Mouse (Mus musculus): ENCODE data around the gene Patj. TPM values are rescaled to one million over a fixed set of nuclear protein-coding genes. Genes with fewer than 3 reads are reported as not detected.

Patj gene
- polyA plus RNA-seq, 1 experiment from 2014 or later, result 22.5 TPM

- no peak overlapping the region for H3K27ac ChIP-seq (ENCODE audit: low read length)
- no peaks in the 10 kb centered on the region for H3K4me1 ChIP-seq (ENCODE audit: control insufficient read depth, insufficient read depth, low read length)
- H3K4me3 ChIP-seq (ENCODE audit: low read length), result no peak overlapping the region
- H3K9ac ChIP-seq (ENCODE audit: low read depth, low read length), result no peak overlapping the region
- H3K27me3 ChIP-seq (replicated peaks; ENCODE audit: control insufficient read depth, insufficient read depth, low read length), result no peaks in the 10 kb centered on the region
- H3K36me3 ChIP-seq (ENCODE audit: control insufficient read depth, insufficient read depth, low read length), result peaks cover 7% of the 10 kb centered on the region
- 81% methylated on average over 11 of the region's 11 CpGs for WGBS
- no peak overlapping the region for H3K4me2 ChIP-seq (ENCODE audit: low read depth, low read length)
- ATAC-seq, result no peak
- H3K9me3 ChIP-seq (ENCODE audit: control insufficient read depth, low read length), result no peaks in the 10 kb centered on the region; the same call in 1 of the 2 replicates
Measured at GRCm38 (mm10) chr4:98686678-98687267, 291.2 kb downstream of the Patj start.

GRCm38 (mm10) chr4:98688116-98688515, 292.5 kb downstream of the Patj start:
- H3K4me3 ChIP-seq (ENCODE audit: low read length), result no peak overlapping the region
- no peak for ATAC-seq
- no peak overlapping the region for H3K9ac ChIP-seq (ENCODE audit: low read depth, low read length)
- peaks cover 7% of the 10 kb centered on the region for H3K36me3 ChIP-seq (ENCODE audit: control insufficient read depth, insufficient read depth, low read length)
- H3K4me1 ChIP-seq (ENCODE audit: control insufficient read depth, insufficient read depth, low read length), result no peaks in the 10 kb centered on the region
- 85% methylated on average over 11 of the region's 11 CpGs for WGBS
- no peaks in the 10 kb centered on the region for H3K27me3 ChIP-seq (replicated peaks; ENCODE audit: control insufficient read depth, insufficient read depth, low read length)
- no peaks in the 10 kb centered on the region; the same call in 1 of the 2 replicates for H3K9me3 ChIP-seq (ENCODE audit: control insufficient read depth, low read length)
- no peak overlapping the region for H3K4me2 ChIP-seq (ENCODE audit: low read depth, low read length)
- no peak overlapping the region for H3K27ac ChIP-seq (ENCODE audit: low read length)

- H3K9ac ChIP-seq (ENCODE audit: low read depth, low read length), result no peak overlapping the region
- H3K4me1 ChIP-seq (ENCODE audit: control insufficient read depth, insufficient read depth, low read length), result 0 out of 2 replicates have a peak, but pooled peaks cover 3% of the 10 kb centered on the region
- no peaks in the 10 kb centered on the region; the same call in 1 of the 2 replicates for H3K9me3 ChIP-seq (ENCODE audit: control insufficient read depth, low read length)
- peaks cover 7% of the 10 kb centered on the region for H3K36me3 ChIP-seq (ENCODE audit: control insufficient read depth, insufficient read depth, low read length)
- ATAC-seq, result no peak
- no peak overlapping the region for H3K4me2 ChIP-seq (ENCODE audit: low read depth, low read length)
- H3K4me3 ChIP-seq (ENCODE audit: low read length), result no peak overlapping the region
- H3K27ac ChIP-seq (ENCODE audit: low read length), result no peak overlapping the region
- WGBS, result 79% methylated on average over 9 of the region's 9 CpGs
- no peaks in the 10 kb centered on the region for H3K27me3 ChIP-seq (replicated peaks; ENCODE audit: control insufficient read depth, insufficient read depth, low read length)
Measured at GRCm38 (mm10) chr4:98688520-98688919, 292.9 kb downstream of the Patj start.

GRCm38 (mm10) chr4:98689988-98690387, 294.4 kb downstream of the Patj start:
- no peak overlapping the region for H3K4me3 ChIP-seq (ENCODE audit: low read length)
- no peak for ATAC-seq
- H3K27ac ChIP-seq (ENCODE audit: low read length), result no peak overlapping the region
- no peaks in the 10 kb centered on the region for H3K27me3 ChIP-seq (replicated peaks; ENCODE audit: control insufficient read depth, insufficient read depth, low read length)
- WGBS, result 95% methylated on average over 1 of the region's 1 CpGs
- H3K36me3 ChIP-seq (ENCODE audit: control insufficient read depth, insufficient read depth, low read length), result peaks cover 7% of the 10 kb centered on the region
- H3K9me3 ChIP-seq (ENCODE audit: control insufficient read depth, low read length), result no peaks in the 10 kb centered on the region; the same call in 1 of the 2 replicates
- no peak overlapping the region for H3K9ac ChIP-seq (ENCODE audit: low read depth, low read length)
- no peak overlapping the region for H3K4me2 ChIP-seq (ENCODE audit: low read depth, low read length)
- H3K4me1 ChIP-seq (ENCODE audit: control insufficient read depth, insufficient read depth, low read length), result 0 out of 2 replicates have a peak, but pooled peaks cover 4% of the 10 kb centered on the region

- Histone ChIP-seq H3K4me2 (ENCODE audit: low read depth, low read length) (no peak overlapping the region), H3K4me1 (ENCODE audit: control insufficient read depth, insufficient read depth, low read length) (0 out of 2 replicates have a peak, but pooled peaks cover 4% of the 10 kb centered on the region), H3K36me3 (ENCODE audit: control insufficient read depth, insufficient read depth, low read length) (peaks cover 7% of the 10 kb centered on the region), H3K9me3 (ENCODE audit: control insufficient read depth, low read length) (no peaks in the 10 kb centered on the region; the same call in 1 of the 2 replicates), H3K27me3 (replicated peaks; ENCODE audit: control insufficient read depth, insufficient read depth, low read length) (no peaks in the 10 kb centered on the region), H3K4me3 (ENCODE audit: low read length) (no peak overlapping the region), H3K27ac (ENCODE audit: low read length) (no peak overlapping the region), H3K9ac (ENCODE audit: low read depth, low read length) (no peak overlapping the region)
- WGBS, result 31% methylated on average over 9 of the region's 9 CpGs
- peak; percentile 75 for ATAC-seq
Measured at GRCm38 (mm10) chr4:98693465-98694185, 298.0 kb downstream of the Patj start.

GRCm38 (mm10) chr4:98697932-98698331, 302.3 kb downstream of the Patj start:
- 0 out of 2 replicates have a peak, but pooled peaks cover 4% of the 10 kb centered on the region for H3K4me1 ChIP-seq (ENCODE audit: control insufficient read depth, insufficient read depth, low read length)
- WGBS, result 80% methylated on average over 4 of the region's 4 CpGs
- H3K27me3 ChIP-seq (replicated peaks; ENCODE audit: control insufficient read depth, insufficient read depth, low read length), result no peaks in the 10 kb centered on the region
- no peak overlapping the region for H3K4me2 ChIP-seq (ENCODE audit: low read depth, low read length)
- no peak for ATAC-seq
- H3K9ac ChIP-seq (ENCODE audit: low read depth, low read length), result no peak overlapping the region
- no peak overlapping the region for H3K4me3 ChIP-seq (ENCODE audit: low read length)
- no peak overlapping the region for H3K27ac ChIP-seq (ENCODE audit: low read length)
- H3K36me3 ChIP-seq (ENCODE audit: control insufficient read depth, insufficient read depth, low read length), result no peaks in the 10 kb centered on the region
- no peaks in the 10 kb centered on the region for H3K9me3 ChIP-seq (ENCODE audit: control insufficient read depth, low read length)

- no peaks in the 10 kb centered on the region for H3K36me3 ChIP-seq (ENCODE audit: control insufficient read depth, insufficient read depth, low read length)
- H3K27ac ChIP-seq (ENCODE audit: low read length), result no peak overlapping the region
- no peak overlapping the region for H3K4me3 ChIP-seq (ENCODE audit: low read length)
- no peak overlapping the region for H3K4me2 ChIP-seq (ENCODE audit: low read depth, low read length)
- no peak for ATAC-seq
- H3K9ac ChIP-seq (ENCODE audit: low read depth, low read length), result no peak overlapping the region
- no peaks in the 10 kb centered on the region for H3K4me1 ChIP-seq (ENCODE audit: control insufficient read depth, insufficient read depth, low read length)
- WGBS, result 67% methylated on average over 3 of the region's 3 CpGs
- no peaks in the 10 kb centered on the region for H3K27me3 ChIP-seq (replicated peaks; ENCODE audit: control insufficient read depth, insufficient read depth, low read length)
- H3K9me3 ChIP-seq (ENCODE audit: control insufficient read depth, low read length), result no peaks in the 10 kb centered on the region
Measured at GRCm38 (mm10) chr4:98698921-98699320, 303.3 kb downstream of the Patj start.

- no peaks in the 10 kb centered on the region for H3K9me3 ChIP-seq (ENCODE audit: control insufficient read depth, low read length)
- no peaks in the 10 kb centered on the region for H3K27me3 ChIP-seq (replicated peaks; ENCODE audit: control insufficient read depth, insufficient read depth, low read length)
- no peaks in the 10 kb centered on the region for H3K4me1 ChIP-seq (ENCODE audit: control insufficient read depth, insufficient read depth, low read length)
- H3K4me3 ChIP-seq (ENCODE audit: low read length), result no peak overlapping the region
- H3K36me3 ChIP-seq (ENCODE audit: control insufficient read depth, insufficient read depth, low read length), result 0 out of 2 replicates have a peak, but pooled peaks cover 3% of the 10 kb centered on the region
- ATAC-seq, result no peak
- 88% methylated on average over 3 of the region's 3 CpGs for WGBS
- no peak overlapping the region for H3K9ac ChIP-seq (ENCODE audit: low read depth, low read length)
- no peak overlapping the region for H3K4me2 ChIP-seq (ENCODE audit: low read depth, low read length)
- H3K27ac ChIP-seq (ENCODE audit: low read length), result no peak overlapping the region
Measured at GRCm38 (mm10) chr4:98700156-98700555, 304.6 kb downstream of the Patj start.

- Histone ChIP-seq H3K27me3 (replicated peaks; ENCODE audit: control insufficient read depth, insufficient read depth, low read length) (no peaks in the 10 kb centered on the region), H3K36me3 (ENCODE audit: control insufficient read depth, insufficient read depth, low read length) (0 out of 2 replicates have a peak, but pooled peaks cover 3% of the 10 kb centered on the region), H3K9ac (ENCODE audit: low read depth, low read length) (no peak overlapping the region), H3K27ac (ENCODE audit: low read length) (no peak overlapping the region), H3K4me1 (ENCODE audit: control insufficient read depth, insufficient read depth, low read length) (no peaks in the 10 kb centered on the region), H3K4me2 (ENCODE audit: low read depth, low read length) (no peak overlapping the region), H3K4me3 (ENCODE audit: low read length) (no peak overlapping the region), H3K9me3 (ENCODE audit: control insufficient read depth, low read length) (no peaks in the 10 kb centered on the region)
- 24% methylated on average over 12 of the region's 12 CpGs for WGBS
- ATAC-seq, result peak; percentile 70
Measured at GRCm38 (mm10) chr4:98702201-98702894, 306.8 kb downstream of the Patj start.
